Mouse (Mus musculus): ENCODE results near the gene Ilk. TPM values are rescaled to one million over a fixed set of nuclear protein-coding genes. Genes with fewer than 3 reads are reported as not detected.
A peak's percentile ranks its signal among the peaks of the same experiment; 100 is the strongest.
"Not testable (repeated sequence)": the region's sequence is repeated elsewhere in the genome, so short reads cannot be mapped to it uniquely, and the experiment has no call there.

The Ilk gene
- total RNA-seq, 2 experiments from 2014 or later: 186 to 188 TPM

DNA sequence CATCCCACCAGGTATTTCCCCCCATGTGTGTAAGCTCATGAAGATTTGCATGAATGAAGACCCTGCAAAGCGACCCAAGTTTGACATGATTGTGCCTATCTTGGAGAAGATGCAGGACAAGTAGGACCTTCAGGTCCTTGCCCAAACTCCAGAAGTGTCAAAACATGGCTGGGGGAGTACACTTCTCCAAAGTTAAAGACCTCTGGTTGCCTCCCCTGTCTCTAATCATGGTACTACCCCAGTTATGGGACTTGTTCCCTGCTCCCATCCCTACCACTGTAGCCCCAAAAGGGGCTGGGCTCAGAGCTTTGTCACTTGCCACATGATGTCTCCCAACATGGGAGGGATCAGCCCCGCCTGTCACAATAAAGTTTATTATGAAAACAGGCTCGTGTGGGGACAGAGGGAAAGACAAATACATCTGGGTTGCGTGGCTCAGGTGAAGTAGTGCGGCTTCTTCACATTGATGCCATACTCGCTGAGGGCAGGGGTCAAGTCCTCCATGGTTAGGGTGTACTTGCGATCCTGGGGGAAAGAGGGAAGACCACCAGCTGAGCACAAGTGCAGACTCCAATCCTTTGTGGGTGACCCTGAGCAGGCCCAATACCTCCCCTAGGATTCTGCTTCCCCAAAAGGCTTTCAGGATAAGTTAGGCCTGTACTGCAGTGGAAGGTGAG, 6.3 kb downstream of the Ilk start:
- not testable (repeated sequence) for DNase-seq (ENCODE audit: low spot score in 2 of 2)

DNA sequence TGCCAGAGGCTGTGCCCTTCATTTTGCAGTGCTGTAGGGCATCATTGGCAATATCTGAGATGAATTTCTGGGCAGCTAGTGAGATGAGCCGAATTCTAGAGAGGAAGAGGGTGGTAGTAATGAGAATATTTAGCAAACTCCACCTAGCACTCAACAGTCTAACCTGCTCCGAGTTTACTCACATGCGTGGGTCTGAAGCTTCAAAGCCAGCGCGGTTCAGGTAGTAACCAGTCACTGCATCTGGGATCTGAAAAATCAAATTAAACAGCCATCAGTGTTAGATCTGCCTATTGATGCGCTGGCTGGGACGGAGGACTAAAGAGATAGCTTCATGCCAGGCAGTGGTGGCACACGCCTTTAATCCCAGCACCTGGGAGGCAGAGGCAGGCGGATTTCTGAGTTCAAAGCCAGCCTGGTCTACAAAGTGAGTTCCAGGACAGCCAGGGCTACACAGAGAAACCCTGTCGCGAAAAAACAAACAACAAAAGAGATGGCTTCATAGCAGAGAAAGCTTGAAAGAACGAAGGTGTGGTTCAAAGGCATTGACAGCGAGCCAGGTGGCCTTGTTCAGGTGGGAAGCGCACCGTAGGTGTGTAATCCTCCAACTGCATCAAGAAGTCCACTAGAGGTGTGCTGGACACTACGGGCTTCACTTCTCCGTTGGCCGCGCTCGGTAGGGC, 7.0 kb downstream of the Ilk start:
- not testable (repeated sequence) for DNase-seq (ENCODE audit: low spot score in 2 of 2)

DNA sequence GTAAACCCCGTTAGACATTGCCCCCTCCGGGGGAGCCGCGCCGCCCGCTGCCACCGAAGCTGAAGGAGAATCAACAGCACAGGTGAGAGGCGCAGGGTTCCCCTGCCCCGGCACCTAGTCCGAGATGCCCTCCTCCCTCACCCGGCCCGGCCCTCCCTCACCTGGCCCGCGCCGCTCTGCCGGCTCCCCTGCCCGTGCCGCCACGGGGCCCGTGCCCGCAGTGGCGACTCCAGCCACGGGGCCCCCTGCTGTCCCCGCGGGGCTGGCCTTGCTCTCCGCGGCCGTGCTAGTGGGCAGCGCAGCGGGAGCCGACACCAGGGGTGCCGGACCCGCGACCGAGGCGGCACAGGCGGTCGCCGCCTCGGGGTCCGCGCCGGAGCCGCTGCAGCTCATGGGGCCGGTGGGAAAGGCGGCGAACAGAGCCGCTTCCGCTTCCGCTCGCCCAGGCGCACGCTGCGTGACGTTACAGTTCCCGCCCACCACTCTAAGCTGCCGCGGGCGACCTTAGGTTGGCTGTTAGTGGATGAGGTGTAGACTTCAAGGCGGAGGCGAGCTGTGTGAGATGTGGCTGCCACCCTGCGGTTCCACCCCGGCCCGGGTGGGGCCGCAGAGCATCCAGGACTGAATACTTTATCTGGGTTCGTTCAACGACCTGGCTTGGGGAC, 7.7 kb downstream of the Ilk start, which contains the start of gene Taf10:
Gene Taf10 (minus strand): TSS at position 436 of the 665 bp plus-strand sequence.
- DNase-seq (ENCODE audit: low spot score in 2 of 2): peak; percentile 67 to 85

DNA sequence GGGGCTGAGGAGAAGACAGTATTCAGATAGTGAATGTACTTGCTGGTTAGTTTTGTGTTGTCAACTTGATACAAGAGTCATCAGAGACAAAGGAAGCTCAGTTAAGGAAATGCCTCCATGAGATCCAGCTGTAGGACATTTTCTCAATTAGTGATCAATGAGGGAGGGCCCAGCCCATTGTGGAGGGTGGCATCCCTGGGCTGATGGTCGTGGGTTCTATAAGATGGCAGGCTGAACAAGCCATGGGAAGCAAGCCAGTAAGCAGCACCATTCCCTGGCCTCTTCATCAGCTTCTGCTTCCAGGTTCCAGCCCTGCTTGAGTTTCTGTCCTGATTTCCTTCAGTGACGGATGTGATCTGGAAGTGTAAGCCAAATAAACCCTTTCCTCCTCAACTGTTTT, 11.4 kb downstream of the Ilk start:
- DNase-seq (ENCODE audit: low spot score in 2 of 2): no peak

DNA sequence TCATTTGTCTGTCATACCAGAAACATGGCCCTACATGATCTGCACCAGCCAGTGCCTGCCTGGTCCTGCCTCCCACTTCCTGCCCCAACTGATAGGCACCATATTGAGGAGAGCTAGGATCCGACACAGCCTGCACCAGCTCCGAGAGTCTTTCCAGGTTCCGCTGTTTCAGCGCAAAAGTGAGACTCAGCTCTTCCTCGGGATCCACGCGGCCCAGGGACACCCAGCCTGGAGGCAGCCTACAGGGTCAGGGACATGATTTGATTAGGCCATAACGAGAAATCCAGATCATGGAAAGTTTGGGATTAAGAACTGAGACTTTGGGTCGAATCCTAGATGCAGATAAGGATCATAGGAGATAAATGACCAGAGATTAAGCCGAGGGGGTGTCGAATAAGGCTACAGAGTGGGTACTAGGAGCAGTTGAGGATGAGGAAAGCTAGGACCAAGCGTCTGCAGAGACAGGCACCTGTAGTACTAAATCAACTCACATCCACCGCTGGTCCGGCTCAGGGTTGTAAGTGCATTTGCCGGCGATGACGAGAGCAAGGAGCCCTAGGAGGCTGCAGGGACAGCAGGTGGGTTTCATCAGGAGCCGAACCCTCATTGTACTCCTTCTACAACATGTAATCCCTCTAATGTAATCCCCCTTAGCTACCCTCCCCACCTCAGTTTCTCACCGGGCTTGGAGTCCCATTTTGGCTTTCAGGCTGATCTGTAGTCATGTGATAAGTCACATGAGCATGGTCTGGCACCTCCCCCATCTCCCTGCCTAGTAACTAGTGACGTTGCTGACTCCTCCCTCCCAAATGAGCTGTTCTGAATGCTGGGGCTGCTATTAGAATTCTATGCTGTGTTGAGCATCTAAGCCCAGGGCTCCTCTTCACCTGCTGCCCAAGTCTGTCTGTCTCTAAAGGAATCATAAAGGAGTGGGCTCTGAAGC, 15.4 kb downstream of the Ilk start, which contains the start of gene Tpp1:
Gene Tpp1 (minus strand): TSS at position 745 of the 943 bp plus-strand sequence.
- DNase-seq (ENCODE audit: low spot score in 2 of 2): peak; percentile 74 to 84

DNA sequence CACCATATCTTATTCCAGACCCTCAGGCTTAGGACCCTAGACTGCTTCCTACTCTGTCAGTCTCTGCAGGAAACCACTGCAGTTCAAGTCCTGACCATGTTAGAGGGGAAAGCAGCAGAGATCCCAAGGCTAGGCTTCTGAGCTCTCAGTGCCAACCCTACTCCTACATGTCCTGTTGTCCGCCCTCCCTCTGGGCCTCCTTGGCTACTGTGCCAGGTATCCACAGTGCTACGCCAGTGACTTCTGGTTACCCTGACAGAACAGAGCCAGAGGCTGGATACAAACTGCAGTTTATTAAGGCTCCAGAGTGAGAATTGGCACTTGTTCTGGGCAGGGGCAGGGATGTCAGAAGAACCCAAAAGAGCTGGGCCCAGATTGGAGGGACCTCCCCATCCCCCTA, 16.3 kb downstream of the Ilk start:
- peak in 1 of 2 experiments; percentile 12 for DNase-seq (ENCODE audit: low spot score in 2 of 2)

DNA sequence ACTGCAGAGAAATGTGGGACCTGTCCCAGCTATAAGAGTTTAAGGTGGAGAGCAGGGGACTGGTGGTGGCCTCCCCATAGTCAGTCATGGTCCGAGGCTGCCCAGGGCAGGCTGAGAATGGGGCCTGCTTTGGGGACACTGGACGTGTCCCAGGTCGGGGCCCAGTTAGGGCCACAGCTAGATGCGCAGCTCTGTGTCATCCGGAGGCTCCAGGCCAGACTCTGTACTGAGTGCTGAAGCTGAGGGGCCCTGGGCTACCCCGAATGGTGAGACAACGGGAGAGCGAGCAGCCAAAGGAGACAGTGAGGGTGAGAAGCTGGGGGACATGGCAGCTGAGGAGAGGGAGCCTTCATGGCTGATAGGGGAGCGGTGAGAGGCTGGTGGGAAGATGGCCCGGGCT, 16.9 kb downstream of the Ilk start:
- peak in 1 of 2 experiments; percentile 10 for DNase-seq (ENCODE audit: low spot score in 2 of 2)

DNA sequence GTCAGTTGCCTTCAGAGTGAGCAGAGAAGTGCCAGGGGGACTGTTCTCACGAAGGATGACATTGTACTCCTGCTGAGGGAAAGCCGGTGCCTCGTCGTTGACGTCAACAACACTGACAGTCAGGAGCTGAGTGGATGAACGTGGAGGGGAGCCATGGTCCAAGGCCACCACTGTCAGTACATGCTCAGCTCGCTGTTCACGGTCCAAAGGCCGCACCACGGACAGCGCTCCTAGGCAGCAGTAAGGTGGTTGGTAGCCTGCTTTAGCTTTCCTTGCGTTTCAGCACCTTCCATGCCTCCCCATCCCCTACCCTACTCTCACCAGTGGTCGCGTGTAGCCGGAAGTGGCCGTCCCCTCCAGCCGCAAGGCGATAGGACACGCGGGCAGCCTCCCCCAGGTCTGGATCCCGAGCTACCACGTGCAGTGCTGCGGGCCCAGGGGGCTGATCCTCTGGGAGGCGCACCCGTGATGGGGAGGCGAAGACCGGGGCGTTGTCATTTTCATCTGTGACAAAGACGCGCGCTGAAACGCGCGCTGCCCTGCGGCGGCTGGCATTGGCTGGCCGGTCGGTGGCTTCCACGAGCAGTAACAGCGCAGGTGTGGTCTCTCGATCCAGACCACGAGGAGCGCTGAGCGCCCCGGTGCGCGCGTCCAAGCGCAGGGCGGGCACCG, 25.6 kb downstream of the Ilk start:
- DNase-seq (ENCODE audit: low spot score in 2 of 2): peak in 1 of 2 experiments; percentile 14

DNA sequence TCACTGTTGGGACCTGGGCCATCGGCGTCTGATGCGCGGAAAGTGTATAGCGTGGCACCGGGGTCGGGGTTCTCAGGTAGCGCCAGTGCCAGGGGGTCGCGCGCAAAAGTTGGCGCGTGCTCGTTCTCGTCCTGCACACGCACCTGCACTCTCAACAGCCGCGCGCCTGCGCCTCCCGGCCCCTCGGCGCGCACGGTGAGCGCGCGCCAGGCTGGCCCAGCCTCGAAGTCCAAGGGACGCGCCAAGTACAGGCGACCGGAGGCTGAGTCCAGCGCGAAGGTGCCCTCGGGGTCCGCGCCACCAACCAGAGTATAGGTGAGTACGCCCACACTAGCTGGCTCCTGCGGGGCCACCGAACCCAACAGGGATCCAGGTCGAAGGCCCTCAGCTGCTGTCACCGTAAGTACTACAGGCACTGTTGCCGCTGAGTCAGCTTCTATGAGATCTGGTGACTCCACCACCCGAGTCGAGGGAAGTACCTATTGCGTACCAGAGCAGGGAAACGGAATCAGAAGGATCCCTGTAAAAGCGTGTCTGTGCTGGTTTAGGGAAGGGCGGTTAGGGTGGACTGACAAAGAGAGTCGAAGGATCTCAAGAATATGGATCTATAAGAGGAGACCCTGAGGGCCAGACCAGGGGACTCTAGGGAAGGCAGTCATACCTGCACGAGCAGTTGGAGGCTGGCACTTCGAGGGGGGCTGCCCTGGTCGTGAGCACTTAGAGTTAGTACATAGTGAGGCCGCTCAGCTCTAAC, 26.3 kb downstream of the Ilk start:
- peak in 1 of 2 experiments; percentile 10 for DNase-seq (ENCODE audit: low spot score in 2 of 2)

DNA sequence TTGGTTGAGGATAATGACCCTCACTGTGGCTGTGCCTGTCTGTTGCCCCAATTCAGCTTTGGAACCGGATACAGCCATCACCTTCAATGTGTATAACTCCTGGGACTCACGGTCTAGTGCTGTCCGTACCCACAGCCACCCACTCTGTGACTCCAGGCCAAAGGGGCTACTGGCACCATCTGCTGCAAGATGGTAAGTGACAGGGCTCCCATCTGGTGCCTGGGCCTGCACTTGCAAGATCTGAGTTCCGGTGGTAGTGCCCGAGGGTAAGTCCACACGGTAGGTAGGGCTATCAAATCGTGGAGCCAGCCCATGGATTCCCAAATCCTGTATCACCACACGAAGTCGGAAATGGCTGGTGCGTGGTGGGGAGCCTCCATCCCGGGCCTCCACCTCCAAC, 27.9 kb downstream of the Ilk start:
- DNase-seq (ENCODE audit: low spot score in 2 of 2): no peak

DNA sequence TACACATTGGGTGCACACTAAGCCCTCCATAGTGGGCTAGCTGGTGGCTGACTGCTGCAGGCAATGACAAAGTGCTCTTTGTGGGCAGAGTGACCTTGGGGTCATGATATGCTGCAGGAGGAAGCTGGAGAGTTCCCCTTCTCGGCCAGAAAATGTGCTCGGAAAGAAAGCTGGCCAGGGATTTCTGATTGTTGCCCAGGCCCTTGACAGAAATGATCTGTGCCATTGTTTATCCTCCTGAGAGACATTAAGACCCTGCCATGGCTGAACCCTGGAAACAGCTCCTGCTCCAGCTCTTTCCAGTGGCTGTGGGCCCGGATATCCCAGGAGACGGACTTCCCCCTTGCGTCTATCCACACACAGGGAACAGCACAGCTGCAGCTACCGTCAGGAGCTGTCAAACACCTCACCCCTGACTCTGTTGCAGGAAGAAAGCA, 31.4 kb downstream of the Ilk start:
- peak in 1 of 2 experiments; percentile 28 for DNase-seq (ENCODE audit: low spot score in 2 of 2)

DNA sequence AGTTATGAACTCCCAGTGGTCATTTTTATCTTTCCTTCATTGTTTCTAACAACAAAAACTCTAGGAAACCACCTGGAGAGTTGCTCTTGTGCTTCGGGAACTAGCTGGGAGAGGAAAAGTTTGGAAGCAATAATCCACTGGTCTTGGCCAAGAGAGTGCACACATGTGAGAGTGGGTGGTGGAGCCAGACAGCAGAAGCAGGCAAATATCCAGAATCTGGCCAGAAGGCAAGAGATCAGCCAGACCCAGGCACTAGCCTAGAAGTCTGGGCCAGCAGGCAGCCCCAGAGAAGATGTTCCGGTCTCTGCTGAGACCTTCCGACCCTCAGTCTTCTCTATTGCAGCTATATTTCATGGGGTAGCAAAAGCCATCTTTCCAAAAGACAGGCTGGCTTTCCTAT, 33.6 kb downstream of the Ilk start:
- DNase-seq (ENCODE audit: low spot score in 2 of 2): peak in 1 of 2 experiments; percentile 44

DNA sequence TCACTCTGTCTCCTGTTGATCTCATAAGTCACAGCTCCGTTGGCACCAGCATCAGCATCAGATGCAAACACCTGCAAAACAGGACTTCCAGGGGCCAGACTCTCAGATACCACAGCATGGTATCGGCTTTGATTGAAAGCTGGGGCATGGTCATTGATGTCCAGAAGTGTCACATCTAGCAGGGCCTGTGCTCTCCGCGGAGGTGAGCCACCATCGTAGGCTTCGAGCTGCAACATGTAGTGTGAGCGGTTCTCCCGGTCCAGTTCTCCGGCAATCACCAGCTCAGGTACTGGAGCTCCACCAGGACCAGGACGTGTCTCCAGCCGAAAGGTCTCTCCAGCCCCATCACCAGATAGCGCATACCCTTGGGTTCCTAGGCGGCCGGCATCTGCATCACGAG, 35.9 kb downstream of the Ilk start:
- no peak for DNase-seq (ENCODE audit: low spot score in 2 of 2)

DNA sequence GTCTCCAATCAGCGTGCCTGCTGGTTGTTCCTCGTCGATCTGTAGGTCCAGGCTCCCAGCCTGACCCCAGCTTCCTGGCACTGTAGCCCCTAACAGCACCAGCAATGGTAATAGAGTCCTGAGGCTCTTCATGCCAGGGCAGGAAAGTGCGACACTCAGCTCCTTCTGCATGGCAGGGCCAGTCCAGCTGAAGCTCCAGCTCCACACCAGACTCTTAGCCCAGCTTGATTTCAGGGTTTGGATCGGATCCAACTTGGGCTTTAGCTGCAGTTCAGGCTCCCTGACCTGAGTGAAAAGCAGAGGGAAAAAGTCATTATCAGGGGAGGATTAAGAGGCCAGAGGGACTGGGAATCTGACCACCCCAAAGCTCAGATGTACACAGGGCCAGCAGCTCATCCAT, 36.6 kb downstream of the Ilk start:
- peak in 1 of 2 experiments; percentile 21 for DNase-seq (ENCODE audit: low spot score in 2 of 2)

DNA sequence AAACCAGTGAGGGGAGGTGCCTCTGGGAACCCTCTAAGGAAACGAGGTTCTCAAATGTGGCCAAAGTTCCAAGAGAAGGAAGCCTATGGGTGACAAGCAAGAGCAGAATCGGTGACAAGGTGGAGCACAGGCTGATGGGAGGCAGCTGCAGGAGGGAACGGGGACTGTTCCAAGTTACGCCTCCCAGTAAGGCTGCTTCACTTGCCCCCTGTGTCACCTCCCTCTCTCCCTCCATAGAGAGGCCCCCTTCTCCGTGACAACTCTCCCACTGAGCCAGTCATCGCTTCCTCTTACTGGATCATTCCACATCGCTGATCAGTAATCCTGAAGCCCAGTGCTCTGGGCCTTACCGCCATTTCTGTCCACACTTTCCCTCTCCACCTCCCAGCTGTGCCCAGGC, 38.3 kb downstream of the Ilk start:
- no peak for DNase-seq (ENCODE audit: low spot score in 2 of 2)

DNA sequence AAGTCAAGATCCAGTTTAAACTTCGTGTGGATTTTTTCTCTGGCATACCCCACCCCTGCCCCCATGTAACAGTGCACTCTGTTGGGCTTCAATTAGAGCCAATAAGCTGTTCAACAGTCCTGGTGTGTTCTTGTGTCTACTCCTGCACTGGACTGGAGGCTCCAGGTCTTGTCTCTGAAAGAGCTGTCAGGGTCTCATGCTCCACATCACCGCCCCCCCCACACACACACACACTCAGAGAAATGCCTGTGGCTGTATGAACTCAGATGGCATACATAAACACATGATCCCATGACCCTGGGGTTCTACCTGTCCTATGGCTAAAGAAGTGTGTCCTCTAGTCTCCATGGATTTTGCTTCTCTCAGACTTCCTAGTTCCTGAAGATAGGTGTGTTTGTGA, 39.6 kb downstream of the Ilk start:
- DNase-seq (ENCODE audit: low spot score in 2 of 2): no peak

DNA sequence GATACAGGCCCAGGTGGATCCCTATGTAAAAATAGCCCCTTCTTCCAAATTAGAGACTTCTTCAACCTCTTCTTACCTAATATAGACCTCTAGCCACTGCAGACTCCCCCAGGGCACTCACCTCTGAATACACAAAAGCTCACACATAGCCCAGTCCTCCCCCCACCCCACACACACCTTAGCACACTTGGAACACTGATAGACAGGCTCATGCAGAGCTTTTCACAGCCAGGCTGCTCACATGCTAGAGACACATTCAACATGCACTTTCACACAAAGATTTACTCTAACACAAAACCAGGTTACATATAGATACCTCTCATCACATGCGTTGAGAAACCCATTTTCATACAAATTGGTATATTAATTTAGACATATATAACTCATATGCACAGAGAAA, 40.9 kb downstream of the Ilk start:
- no peak for DNase-seq (ENCODE audit: low spot score in 2 of 2)

DNA sequence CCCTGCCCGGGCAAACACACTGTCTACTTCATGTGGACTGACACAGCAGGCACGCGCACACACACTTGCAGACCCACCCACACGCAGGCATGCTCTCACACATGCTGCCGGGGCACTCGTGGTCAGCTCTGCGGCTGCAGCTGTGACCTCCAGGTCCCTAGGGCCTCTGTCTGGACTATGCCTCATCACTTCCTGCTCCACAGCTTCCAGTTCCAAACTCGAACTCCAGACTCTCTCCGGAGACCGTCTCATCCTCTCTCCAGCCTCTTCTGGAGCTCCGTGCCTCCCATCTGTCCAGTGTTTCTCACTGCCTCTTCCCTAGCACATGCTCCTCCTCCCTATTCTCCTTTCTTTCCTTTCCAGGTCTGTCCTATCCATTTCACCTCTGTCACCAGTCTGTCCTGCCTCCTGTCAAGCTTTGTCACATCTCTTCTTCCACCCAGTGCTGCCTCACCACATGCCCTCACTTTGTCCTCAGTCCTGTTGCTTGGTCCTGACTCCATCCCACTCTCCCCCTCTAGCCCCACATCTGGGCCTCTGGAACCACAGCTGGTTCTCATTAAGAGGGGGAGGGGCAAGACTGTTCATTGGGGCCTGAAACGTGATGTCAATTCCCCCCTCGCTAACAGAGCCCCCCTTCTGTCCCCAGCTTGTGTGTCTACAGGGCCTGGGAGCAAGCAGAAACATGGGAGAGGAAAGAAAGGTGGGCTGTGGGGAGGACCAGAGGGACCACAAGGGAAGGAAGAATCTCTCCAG, 41.6 kb downstream of the Ilk start:
- peak; percentile 59 to 78 for DNase-seq (ENCODE audit: low spot score in 2 of 2)

Measured in gastrocnemius, postnatal 4 days (tissue).